Mouse (Mus musculus) hindbrain, embryonic 16.5 days (tissue): Measurements from ENCODE around the gene Lyrm1. TPM values are rescaled to one million over a fixed set of nuclear protein-coding genes. Genes with fewer than 3 reads are reported as not detected.

ENCODE experiments used
- polyA plus RNA-seq: library from polyadenylated mRNA; unstranded; fragments of >200 nt; fragmentation: Nextera tagmentation; extraction: Ambion mirVana; gene quantifications from 2 replicates; pipeline ENCODE4 v1.2.1, GENCODE M21; 2015

Gene Lyrm1
- polyA plus RNA-seq, 1 experiment from 2014 or later: 19.2 TPM

Other genes with a start within 250 kb of the Lyrm1 start
- gene Acsm4, start 205.8 kb upstream of the Lyrm1 start, polyA plus RNA-seq: not detected in 2 replicates
- 75.4 and 78.4 TPM in 2 replicates for gene Thumpd1, start 175.1 kb upstream of the Lyrm1 start, polyA plus RNA-seq
- not detected in 2 replicates for gene Acsm3, start 134.9 kb upstream of the Lyrm1 start, polyA plus RNA-seq
- gene Rexo5, start 101.9 kb upstream of the Lyrm1 start, polyA plus RNA-seq: 9.9 and 13.9 TPM in 2 replicates
- gene Eri2, start 101.8 kb upstream of the Lyrm1 start, polyA plus RNA-seq: 14.8 and 15.0 TPM in 2 replicates
- gene Dcun1d3, start 437 bp downstream of the Lyrm1 start, polyA plus RNA-seq: 15.2 and 18.5 TPM in 2 replicates
- 0.11 TPM in 1 of 2 replicates, not detected in the other for gene Dnah3, start 199.4 kb downstream of the Lyrm1 start, polyA plus RNA-seq
- 17.1 and 19.3 TPM in 2 replicates for gene Tmem159, start 206.5 kb downstream of the Lyrm1 start, polyA plus RNA-seq
- not detected in 2 replicates for gene Zp2, start 249.4 kb downstream of the Lyrm1 start, polyA plus RNA-seq